Mouse (Mus musculus) testis, adult 2 months (tissue): ENCODE results near the gene Abca16.

Experiments
- CTCF ChIP-seq: fragments of 200-500 bp; IDR thresholded peaks from 2 replicates; pipeline ENCODE4 v1.5.1; 2012; ENCODE audit warnings: low read depth, mild to moderate bottlenecking, inconsistent platforms, low read length, moderate library complexity; ENCODE audit not compliant: control insufficient read depth, insufficient read depth, insufficient replicate concordance
- POLR2A ChIP-seq: fragments of 200-500 bp; IDR thresholded peaks from 2 replicates; pipeline ENCODE4 v1.6.1; 2012; ENCODE audit warnings: low read depth, mild to moderate bottlenecking, inconsistent platforms, low read length, moderate library complexity; ENCODE audit not compliant: control insufficient read depth

- TF ChIP-seq CTCF (no peak), POLR2A (no peak)
Observed at GRCm38 (mm10) chr7:120534805-120535204, 125.4 kb downstream of the Abca16 start.
